Mouse (Mus musculus) testis, adult 2 months (tissue): ENCODE results near the gene Rars.

ENCODE experiments used
- CTCF ChIP-seq: fragments of 200-500 bp; IDR thresholded peaks from 2 replicates; pipeline ENCODE4 v1.5.1; 2012; ENCODE audit warnings: low read depth, mild to moderate bottlenecking, inconsistent platforms, low read length, moderate library complexity; ENCODE audit not compliant: control insufficient read depth, insufficient read depth, insufficient replicate concordance
- POLR2A ChIP-seq: fragments of 200-500 bp; IDR thresholded peaks from 2 replicates; pipeline ENCODE4 v1.6.1; 2012; ENCODE audit warnings: low read depth, mild to moderate bottlenecking, inconsistent platforms, low read length, moderate library complexity; ENCODE audit not compliant: control insufficient read depth

- TF ChIP-seq POLR2A = no peak
- no peak for TF ChIP-seq CTCF
These were observed 2.2 kb downstream of the Rars start for GRCm38 (mm10) chr11:35832139-35832538.
